Mouse (Mus musculus): ENCODE measurements around the gene Kctd12. TPM values are rescaled to one million over a fixed set of nuclear protein-coding genes. Genes with fewer than 3 reads are reported as not detected.

Gene Kctd12
- total and polyA plus RNA-seq, 2 experiments from 2014 or later: 6.4 to 28.2 TPM

DNA sequence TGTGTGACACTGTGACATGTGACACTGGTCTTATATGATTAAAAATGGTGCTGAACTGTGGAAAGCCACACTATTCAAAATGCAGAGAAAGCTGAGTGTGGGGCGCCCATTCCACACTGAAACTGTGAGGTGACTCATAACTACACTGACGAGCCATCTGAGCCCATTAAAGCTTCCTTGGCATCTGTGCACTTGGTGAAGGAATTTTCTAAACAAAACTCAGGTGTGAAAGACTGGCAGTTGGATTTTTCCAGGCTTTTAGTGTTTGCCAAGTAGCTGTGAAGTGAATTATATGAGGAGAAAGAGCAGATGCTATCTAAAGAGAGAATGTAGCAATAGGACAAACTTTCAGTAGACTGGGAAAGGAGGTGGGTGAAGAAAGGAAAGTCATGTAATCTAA lies 47.6 kb downstream of the Kctd12 start:
- Histone ChIP-seq H3K9ac (replicated peaks; ENCODE audit: low read depth, low read length) (no peak overlapping the region), H3K36me3 (replicated peaks; ENCODE audit: control insufficient read depth, insufficient read depth, low read length) (no peaks in the 10 kb centered on the region), H3K4me1 (ENCODE audit: control insufficient read depth, insufficient read depth) (no peaks in the 10 kb centered on the region), H3K27ac (ENCODE audit: low read depth) (no peak overlapping the region), H3K9me3 (replicated peaks; ENCODE audit: control insufficient read depth, low read length) (no peaks in the 10 kb centered on the region), H3K27me3 (ENCODE audit: control insufficient read depth, insufficient read depth, low read length) (no peaks in the 10 kb centered on the region), H3K4me3 (ENCODE audit: low read depth, low read length) (no peak overlapping the region), H3K4me2 (ENCODE audit: low read depth, low read length) (no peak overlapping the region)
- DNase-seq (ENCODE audit: low spot score) (no peak), ATAC-seq (ENCODE audit: insufficient read depth, low read depth) (no peak)
- 68% methylated on average over 2 of the region's 2 CpGs for WGBS
- TF ChIP-seq CTCF (IDR thresholded peaks at IDR 0.05; ENCODE audit: low read depth): no peak
- TF ChIP-seq EP300 (IDR thresholded peaks at IDR 0.05; ENCODE audit: low read depth): no peak

GRCm38 (mm10) chr14:102930933-102931332 lies 51.5 kb downstream of the Kctd12 start:
- H3K4me1 ChIP-seq (ENCODE audit: control insufficient read depth, insufficient read depth): no peaks in the 10 kb centered on the region
- 69% methylated on average over 1 of the region's 1 CpGs for WGBS

DNA sequence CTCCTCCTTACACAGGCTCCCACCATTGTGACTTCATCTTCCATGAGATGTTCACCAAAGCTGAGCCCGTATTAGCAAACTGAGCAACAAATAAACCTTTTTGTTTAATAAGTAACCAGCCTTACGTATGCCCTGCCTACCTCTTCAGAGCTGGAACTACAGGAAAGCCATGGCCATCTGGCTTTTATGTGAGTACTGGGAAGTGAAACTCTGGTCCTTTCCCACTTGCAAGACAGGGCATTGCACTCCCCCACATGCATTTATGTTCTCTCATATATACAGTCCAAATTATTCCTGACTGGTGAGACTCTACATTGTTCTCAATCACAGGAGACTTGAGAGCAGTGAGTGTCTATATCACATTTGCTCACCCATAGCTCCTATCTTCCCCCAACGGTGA lies 52.9 kb downstream of the Kctd12 start:
- H3K27ac ChIP-seq (ENCODE audit: low read depth): no peak overlapping the region
- no peak overlapping the region for H3K9ac ChIP-seq (replicated peaks; ENCODE audit: low read depth, low read length)
- H3K4me1 ChIP-seq (ENCODE audit: control insufficient read depth, insufficient read depth): no peaks in the 10 kb centered on the region
- no peak overlapping the region for H3K4me3 ChIP-seq (ENCODE audit: low read depth, low read length)
- DNase-seq (ENCODE audit: low spot score) (no peak), ATAC-seq (ENCODE audit: insufficient read depth, low read depth) (no peak)
- no peak overlapping the region for H3K4me2 ChIP-seq (ENCODE audit: low read depth, low read length)
- H3K36me3 ChIP-seq (replicated peaks; ENCODE audit: control insufficient read depth, insufficient read depth, low read length): no peaks in the 10 kb centered on the region
- WGBS: 74% methylated on average over 3 of the region's 3 CpGs
- TF ChIP-seq CTCF (IDR thresholded peaks at IDR 0.05; ENCODE audit: low read depth) (no peak), EP300 (IDR thresholded peaks at IDR 0.05; ENCODE audit: low read depth) (no peak)
- H3K27me3 ChIP-seq (ENCODE audit: control insufficient read depth, insufficient read depth, low read length): no peaks in the 10 kb centered on the region
- no peaks in the 10 kb centered on the region for H3K9me3 ChIP-seq (replicated peaks; ENCODE audit: control insufficient read depth, low read length)

More at GRCm38 (mm10) chr14:102930933-102931332, 51.5 kb downstream of the Kctd12 start:
- no peak overlapping the region for H3K27ac ChIP-seq (ENCODE audit: low read depth)
- H3K4me2 ChIP-seq (ENCODE audit: low read depth, low read length): no peak overlapping the region
- H3K36me3 ChIP-seq (replicated peaks; ENCODE audit: control insufficient read depth, insufficient read depth, low read length): no peaks in the 10 kb centered on the region
- H3K27me3 ChIP-seq (ENCODE audit: control insufficient read depth, insufficient read depth, low read length): no peaks in the 10 kb centered on the region
- TF ChIP-seq EP300 (IDR thresholded peaks at IDR 0.05; ENCODE audit: low read depth) (no peak), CTCF (IDR thresholded peaks at IDR 0.05; ENCODE audit: low read depth) (no peak)
- ATAC-seq (ENCODE audit: insufficient read depth, low read depth): no peak
- H3K9ac ChIP-seq (replicated peaks; ENCODE audit: low read depth, low read length): no peak overlapping the region
- H3K4me3 ChIP-seq (ENCODE audit: low read depth, low read length): no peak overlapping the region
- H3K9me3 ChIP-seq (replicated peaks; ENCODE audit: control insufficient read depth, low read length): no peaks in the 10 kb centered on the region
- DNase-seq (ENCODE audit: low spot score): no peak

GRCm38 (mm10) chr14:102927847-102928466 lies 54.5 kb downstream of the Kctd12 start:
- Histone ChIP-seq H3K9me3 (replicated peaks; ENCODE audit: control insufficient read depth, low read length) (no peaks in the 10 kb centered on the region), H3K27ac (ENCODE audit: low read depth) (no peak overlapping the region), H3K4me2 (ENCODE audit: low read depth, low read length) (no peak overlapping the region), H3K4me1 (ENCODE audit: control insufficient read depth, insufficient read depth) (no peaks in the 10 kb centered on the region), H3K27me3 (ENCODE audit: control insufficient read depth, insufficient read depth, low read length) (no peaks in the 10 kb centered on the region), H3K4me3 (ENCODE audit: low read depth, low read length) (no peak overlapping the region), H3K36me3 (replicated peaks; ENCODE audit: control insufficient read depth, insufficient read depth, low read length) (no peaks in the 10 kb centered on the region), H3K9ac (replicated peaks; ENCODE audit: low read depth, low read length) (no peak overlapping the region)
- DNase-seq (ENCODE audit: low spot score): no peak
- no peak for ATAC-seq (ENCODE audit: insufficient read depth, low read depth)
- TF ChIP-seq EP300 (IDR thresholded peaks at IDR 0.05; ENCODE audit: low read depth) (no peak), CTCF (IDR thresholded peaks at IDR 0.05; ENCODE audit: low read depth) (no peak)
- 83% methylated on average over 5 of the region's 5 CpGs for WGBS

Small RNA genes lying within 50 kb of the gene (microRNA-seq; reads per million reads assigned to microRNA genes)
- gene Mir5130: not detected

Other genes with a start within 250 kb of the Kctd12 start
- not detected in 2 replicates for gene Acod1, start 64.3 kb upstream of the Kctd12 start, total RNA-seq (2014; rRNA removed; ENCODE audit: low replicate concordance)
- gene Acod1, start 64.3 kb upstream of the Kctd12 start, polyA plus RNA-seq (2015; fragmentation: Nextera tagmentation; extraction: Ambion mirVana): 0.07 TPM in 1 of 2 replicates, not detected in the other
- 14.7 and 17.3 TPM in 2 replicates for gene Cln5, start 87.6 kb upstream of the Kctd12 start, total RNA-seq (2014; rRNA removed; ENCODE audit: low replicate concordance)
- gene Cln5, start 87.6 kb upstream of the Kctd12 start, polyA plus RNA-seq (2015; fragmentation: Nextera tagmentation; extraction: Ambion mirVana): 21.8 and 22.9 TPM in 2 replicates
- 74.3 and 99.7 TPM in 2 replicates for gene Fbxl3, start 116.9 kb upstream of the Kctd12 start, total RNA-seq (2014; rRNA removed; ENCODE audit: low replicate concordance)
- 16.7 and 17.0 TPM in 2 replicates for gene Fbxl3, start 116.9 kb upstream of the Kctd12 start, polyA plus RNA-seq (2015; fragmentation: Nextera tagmentation; extraction: Ambion mirVana)

All from heart, postnatal 0 days (tissue).